Mouse (Mus musculus): ENCODE data around the gene Gpr139. TPM values are rescaled to one million over a fixed set of nuclear protein-coding genes. Genes with fewer than 3 reads are reported as not detected.

Gene Gpr139
- polyA plus RNA-seq, 1 experiment from 2014 or later, result not detected

Other genes starting within 250 kb of the Gpr139 start
- gene Gprc5b, start 189.4 kb downstream of the Gpr139 start, polyA plus RNA-seq (2018), result 4.5 to 19.6 TPM (median 11.6 TPM) in 3 replicates

Measured in macrophage (primary cell).